Mouse (Mus musculus) small intestine, adult 2 months (tissue): Measurements from ENCODE around the gene Etnk2. TPM values are rescaled to one million over a fixed set of nuclear protein-coding genes. Genes with fewer than 3 reads are reported as not detected.
A peak's percentile ranks its signal among the peaks of the same experiment; 100 is the strongest.

Source experiments
- H3K27ac ChIP-seq: fragments of 200-500 bp; 2 replicates; pipeline ENCODE4 v1.5.1; 2012; ENCODE audit warnings: low read depth, low read length, control low read depth, inconsistent platforms; ENCODE audit not compliant: insufficient read depth
- H3K27me3 ChIP-seq: fragments of 200-500 bp; 2 replicates; pipeline ENCODE4 v1.6.1; 2012; ENCODE audit warnings: mild to moderate bottlenecking, moderate library complexity, low read length, inconsistent platforms; ENCODE audit not compliant: control insufficient read depth, insufficient read depth
- H3K36me3 ChIP-seq: fragments of 200-500 bp; 2 replicates; pipeline ENCODE4 v1.6.1; 2012; ENCODE audit warnings: mild to moderate bottlenecking, low read length, control low read depth, inconsistent platforms; ENCODE audit not compliant: control insufficient read depth, insufficient read depth
- H3K4me1 ChIP-seq: fragments of 200-500 bp; 2 replicates; pipeline ENCODE4 v1.6.1; 2012; ENCODE audit warnings: low read length, inconsistent platforms, mixed read lengths; ENCODE audit not compliant: control insufficient read depth, insufficient read depth, insufficient read length
- H3K4me3 ChIP-seq: fragments of 200-500 bp; 2 replicates; pipeline ENCODE4 v1.5.1; 2012; ENCODE audit warnings: low read depth, mild to moderate bottlenecking, control low read depth, inconsistent platforms, low read length, moderate library complexity
- CTCF ChIP-seq: fragments of 200-500 bp; IDR thresholded peaks from 2 replicates; pipeline ENCODE4 v1.5.1; 2012; ENCODE audit warnings: low read depth, mild to moderate bottlenecking, control low read depth, inconsistent platforms, low read length, moderate library complexity, mixed read lengths; ENCODE audit not compliant: insufficient replicate concordance, insufficient read length; ENCODE audit errors: extremely low read depth
- POLR2A ChIP-seq: fragments of 200-500 bp; IDR thresholded peaks from 2 replicates; pipeline ENCODE4 v1.6.1; 2012; ENCODE audit warnings: low read depth, mild to moderate bottlenecking, control low read depth, inconsistent platforms, low read length, moderate library complexity
- WGBS: fragments of 180-500 bp; shearing (Covaris S2); methylation state at CpG from one replicate; pipeline ENCODE4 v1.1.7; 2018; 5-methylcytosine and 5-hydroxymethylcytosine counted together
- polyA plus RNA-seq: library from polyadenylated mRNA; depleted of rRNA; stranded (reverse); fragments of >200 nt; gene quantifications from 2 replicates; pipeline ENCODE4 v1.2.3, GENCODE M21; 2012

The Etnk2 gene
- polyA plus RNA-seq, 1 experiment = 1.0 TPM

- TF ChIP-seq POLR2A (no peak), CTCF (no peak)
- H3K4me3 ChIP-seq = no peak overlapping the region
- H3K36me3 ChIP-seq = peaks cover 14% of the 10 kb centered on the region
- 94% methylated on average over 5 of the region's 5 CpGs for WGBS
- no peak overlapping the region for H3K27ac ChIP-seq
- no peaks in the 10 kb centered on the region for H3K27me3 ChIP-seq
- H3K4me1 ChIP-seq = peaks cover 11% of the 10 kb centered on the region
These were observed 33.7 kb downstream of the Etnk2 start for GRCm38 (mm10) chr1:133397094-133397482.

- WGBS = 49% methylated on average over 17 of the region's 17 CpGs
- peaks cover 8% of the 10 kb centered on the region for H3K36me3 ChIP-seq
- H3K27me3 ChIP-seq = no peaks in the 10 kb centered on the region
- peaks cover 11% of the 10 kb centered on the region for H3K4me1 ChIP-seq
- no peak overlapping the region for H3K4me3 ChIP-seq
- H3K27ac ChIP-seq = peak overlapping the region; percentile 14; the same call in 1 of the 2 replicates
- TF ChIP-seq POLR2A (no peak), CTCF (no peak)
These were observed 34.3 kb downstream of the Etnk2 start for GRCm38 (mm10) chr1:133397483-133398237.

DNA sequence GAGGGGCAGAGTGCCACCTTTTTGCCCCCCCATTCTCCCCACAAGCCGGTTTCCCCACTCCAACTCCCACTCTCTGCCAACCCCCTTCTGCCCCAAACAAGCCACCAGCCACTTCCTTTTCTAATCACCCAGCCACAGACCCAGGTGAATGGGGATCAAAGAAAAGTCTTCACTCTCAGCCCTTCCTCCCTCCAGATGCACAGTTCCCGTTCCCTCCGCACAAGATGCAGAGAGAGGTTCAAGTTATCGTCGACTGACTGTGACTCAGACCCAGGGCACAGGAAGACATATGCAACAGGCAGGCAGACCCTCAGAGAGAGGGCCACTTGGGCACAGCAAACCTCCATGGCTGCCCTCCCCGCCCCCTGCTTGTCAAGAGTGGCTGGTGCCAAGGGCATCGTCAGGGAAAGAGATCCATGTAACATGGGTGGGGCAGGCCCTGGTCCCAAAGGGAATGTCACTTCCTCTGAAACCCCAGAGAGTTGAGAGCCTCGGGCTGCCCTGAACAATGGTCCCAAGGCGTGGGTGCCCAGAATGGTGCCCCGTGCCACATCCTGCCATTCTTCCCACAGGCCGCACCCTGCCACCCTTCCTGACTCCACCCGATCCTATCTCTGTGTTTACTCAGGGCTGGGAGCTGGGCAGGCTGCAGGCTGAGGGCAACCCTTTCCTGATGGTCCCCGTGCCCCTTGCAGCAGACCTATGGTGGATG, 36.8 kb downstream of the Etnk2 start:
- WGBS = 37% methylated on average over 13 of the region's 13 CpGs
- Histone ChIP-seq H3K36me3 (no peaks in the 10 kb centered on the region), H3K4me1 (peaks cover 11% of the 10 kb centered on the region), H3K27me3 (no peaks in the 10 kb centered on the region), H3K27ac (no peak overlapping the region), H3K4me3 (no peak overlapping the region)
- TF ChIP-seq POLR2A = no peak
- no peak for TF ChIP-seq CTCF

GRCm38 (mm10) chr1:133404005-133404404, 40.6 kb downstream of the Etnk2 start:
- H3K4me1 ChIP-seq = peaks cover 11% of the 10 kb centered on the region
- H3K36me3 ChIP-seq = no peaks in the 10 kb centered on the region
- H3K27me3 ChIP-seq = no peaks in the 10 kb centered on the region
- H3K27ac ChIP-seq = no peak overlapping the region
- H3K4me3 ChIP-seq = no peak overlapping the region
- WGBS = 60% methylated on average over 4 of the region's 4 CpGs
- TF ChIP-seq CTCF (no peak), POLR2A (no peak)

- Histone ChIP-seq H3K27me3 (no peaks in the 10 kb centered on the region), H3K36me3 (no peaks in the 10 kb centered on the region)
- 74% methylated on average over 7 of the region's 7 CpGs for WGBS
These were observed 43.2 kb downstream of the Etnk2 start for GRCm38 (mm10) chr1:133406614-133407013.

GRCm38 (mm10) chr1:133407436-133407835, 44.1 kb downstream of the Etnk2 start:
- Histone ChIP-seq H3K36me3 (no peaks in the 10 kb centered on the region), H3K27me3 (no peaks in the 10 kb centered on the region), H3K4me1 (peaks cover 11% of the 10 kb centered on the region; the same call in 1 of the 2 replicates), H3K27ac (no peak overlapping the region), H3K4me3 (no peak overlapping the region)
- 70% methylated on average over 6 of the region's 6 CpGs for WGBS
- TF ChIP-seq CTCF = no peak
- TF ChIP-seq POLR2A = no peak

More at GRCm38 (mm10) chr1:133406614-133407013, 43.2 kb downstream of the Etnk2 start:
- Histone ChIP-seq H3K4me3 (no peak overlapping the region), H3K27ac (no peak overlapping the region), H3K4me1 (peaks cover 11% of the 10 kb centered on the region; the same call in 1 of the 2 replicates)
- no peak for TF ChIP-seq CTCF
- TF ChIP-seq POLR2A = no peak

DNA sequence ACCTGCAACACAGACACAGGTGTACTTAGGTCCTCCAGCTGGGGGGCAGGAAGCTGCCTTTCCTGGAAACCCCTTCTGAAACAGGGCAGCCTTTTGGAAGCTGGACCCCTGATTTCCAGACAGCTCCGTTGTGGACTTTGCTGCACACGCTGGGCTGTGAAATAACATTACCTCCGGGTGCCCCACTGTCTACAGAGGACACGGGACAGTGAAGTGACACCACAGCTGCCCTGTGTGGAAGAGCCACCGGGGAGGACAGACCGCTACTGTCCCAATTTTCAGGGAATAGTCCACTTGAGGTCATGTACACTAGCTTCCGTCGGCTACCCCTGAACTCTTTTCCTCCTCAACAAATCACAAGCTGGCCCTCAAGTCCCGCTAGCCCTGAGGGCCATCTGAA, 44.9 kb downstream of the Etnk2 start:
- TF ChIP-seq POLR2A (no peak), CTCF (no peak)
- Histone ChIP-seq H3K36me3 (no peaks in the 10 kb centered on the region), H3K27me3 (no peaks in the 10 kb centered on the region), H3K4me3 (no peak overlapping the region), H3K27ac (no peak overlapping the region), H3K4me1 (peaks cover 16% of the 10 kb centered on the region; the same call in 1 of the 2 replicates)
- WGBS = 76% methylated on average over 9 of the region's 9 CpGs
